Mouse (Mus musculus): ENCODE measurements around the gene Zfp219. TPM values are rescaled to one million over a fixed set of nuclear protein-coding genes. Genes with fewer than 3 reads are reported as not detected.

Zfp219 gene
- polyA plus RNA-seq, 1 experiment from 2014 or later = 9.0 TPM

GRCm38 (mm10) chr14:51983251-51983650 lies 37.3 kb downstream of the Zfp219 start:
- no peaks in the 10 kb centered on the region for H3K9me3 ChIP-seq (replicated peaks)
- ATAC-seq (ENCODE audit: insufficient read depth) = no peak
- H3K4me1 ChIP-seq (replicated peaks) = peaks cover 46% of the 10 kb centered on the region
- 0 out of 2 replicates have a peak, but pooled peaks cover 4% of the 10 kb centered on the region for H3K36me3 ChIP-seq (replicated peaks)
- 52% methylated on average over 4 of the region's 4 CpGs for WGBS (ENCODE audit: insufficient replicate concordance)
- H3K27me3 ChIP-seq = peaks cover 17% of the 10 kb centered on the region; the same call in 1 of the 2 replicates
- no peak overlapping the region for H3K4me3 ChIP-seq (replicated peaks)
- 0 out of 2 replicates have a peak overlapping the region, but pooled peaks have one; percentile 99 for H3K4me2 ChIP-seq
- no peak overlapping the region for H3K9ac ChIP-seq
- H3K27ac ChIP-seq (replicated peaks) = no peak overlapping the region

- Histone ChIP-seq H3K9ac (no peak overlapping the region), H3K9me3 (replicated peaks) (no peaks in the 10 kb centered on the region), H3K27me3 (peaks cover 17% of the 10 kb centered on the region; the same call in 1 of the 2 replicates), H3K4me1 (replicated peaks) (peaks cover 9% of the 10 kb centered on the region), H3K4me2 (no peak overlapping the region), H3K27ac (replicated peaks) (no peak overlapping the region), H3K36me3 (replicated peaks) (no peaks in the 10 kb centered on the region), H3K4me3 (replicated peaks) (no peak overlapping the region)
- no peak for ATAC-seq (ENCODE audit: insufficient read depth)
- 60% methylated on average over 3 of the region's 3 CpGs for WGBS (ENCODE audit: insufficient replicate concordance)
These were observed 41.3 kb downstream of the Zfp219 start for GRCm38 (mm10) chr14:51979252-51979651.

- Histone ChIP-seq H3K9me3 (replicated peaks) (no peaks in the 10 kb centered on the region), H3K4me3 (replicated peaks) (no peak overlapping the region), H3K27ac (replicated peaks) (no peak overlapping the region), H3K4me2 (no peak overlapping the region), H3K9ac (no peak overlapping the region), H3K4me1 (replicated peaks) (no peaks in the 10 kb centered on the region), H3K27me3 (no peaks in the 10 kb centered on the region), H3K36me3 (replicated peaks) (no peaks in the 10 kb centered on the region)
- no peak for ATAC-seq (ENCODE audit: insufficient read depth)
- 58% methylated on average over 3 of the region's 3 CpGs for WGBS (ENCODE audit: insufficient replicate concordance)
These were observed 53.1 kb downstream of the Zfp219 start for GRCm38 (mm10) chr14:51967400-51967799.

GRCm38 (mm10) chr14:51960316-51960715 lies 60.2 kb downstream of the Zfp219 start:
- ATAC-seq (ENCODE audit: insufficient read depth) = no peak
- Histone ChIP-seq H3K9me3 (replicated peaks) (no peaks in the 10 kb centered on the region), H3K27ac (replicated peaks) (no peak overlapping the region), H3K27me3 (no peaks in the 10 kb centered on the region), H3K36me3 (replicated peaks) (no peaks in the 10 kb centered on the region), H3K4me1 (replicated peaks) (no peaks in the 10 kb centered on the region), H3K9ac (no peak overlapping the region), H3K4me3 (replicated peaks) (no peak overlapping the region), H3K4me2 (no peak overlapping the region)
- 69% methylated on average over 2 of the region's 2 CpGs for whole genome bisulfite sequencing (ENCODE audit: insufficient replicate concordance)

Other genes with a start within 250 kb of the Zfp219 start
- gene Ang4, start 247.1 kb downstream of the Zfp219 start, polyA plus RNA-seq (2015; fragmentation: Nextera tagmentation; extraction: Ambion mirVana) = not detected in 2 replicates
- not detected in 2 replicates for gene AY358078, start 220.7 kb downstream of the Zfp219 start, polyA plus RNA-seq (2015; fragmentation: Nextera tagmentation; extraction: Ambion mirVana)
- 6.1 and 12.4 TPM in 2 replicates for gene Ear6, start 167.0 kb downstream of the Zfp219 start, polyA plus RNA-seq (2015; fragmentation: Nextera tagmentation; extraction: Ambion mirVana)
- gene Mettl17, start 135.9 kb downstream of the Zfp219 start, polyA plus RNA-seq (2015; fragmentation: Nextera tagmentation; extraction: Ambion mirVana) = 12.3 and 13.6 TPM in 2 replicates
- gene Slc39a2, start 127.8 kb downstream of the Zfp219 start, polyA plus RNA-seq (2015; fragmentation: Nextera tagmentation; extraction: Ambion mirVana) = 0.08 and 0.09 TPM in 2 replicates
- 39.7 and 47.6 TPM in 2 replicates for gene Ndrg2, start 106.6 kb downstream of the Zfp219 start, polyA plus RNA-seq (2015; fragmentation: Nextera tagmentation; extraction: Ambion mirVana)
- not detected in 2 replicates for gene Tppp2, start 102.3 kb downstream of the Zfp219 start, polyA plus RNA-seq (2015; fragmentation: Nextera tagmentation; extraction: Ambion mirVana)
- not detected in 2 replicates for gene Rnase13, start 98.0 kb downstream of the Zfp219 start, polyA plus RNA-seq (2015; fragmentation: Nextera tagmentation; extraction: Ambion mirVana)
- 14.0 and 16.3 TPM in 2 replicates for gene Arhgef40, start 36.0 kb downstream of the Zfp219 start, polyA plus RNA-seq (2015; fragmentation: Nextera tagmentation; extraction: Ambion mirVana)
- 0.14 and 0.23 TPM in 2 replicates for gene Tmem253, start 5.1 kb downstream of the Zfp219 start, polyA plus RNA-seq (2015; fragmentation: Nextera tagmentation; extraction: Ambion mirVana)
- gene Olfr221, start 21.7 kb upstream of the Zfp219 start, polyA plus RNA-seq (2015; fragmentation: Nextera tagmentation; extraction: Ambion mirVana) = not detected in 2 replicates
- 215 and 238 TPM in 2 replicates for gene Hnrnpc, start 83.3 kb upstream of the Zfp219 start, polyA plus RNA-seq (2015; fragmentation: Nextera tagmentation; extraction: Ambion mirVana)
- gene Rpgrip1, start 90.0 kb upstream of the Zfp219 start, polyA plus RNA-seq (2015; fragmentation: Nextera tagmentation; extraction: Ambion mirVana) = 37.6 and 39.5 TPM in 2 replicates
- 28.8 and 30.5 TPM in 2 replicates for gene Supt16, start 176.7 kb upstream of the Zfp219 start, polyA plus RNA-seq (2015; fragmentation: Nextera tagmentation; extraction: Ambion mirVana)
- 8.3 and 10.2 TPM in 2 replicates for gene Chd8, start 237.0 kb upstream of the Zfp219 start, polyA plus RNA-seq (2015; fragmentation: Nextera tagmentation; extraction: Ambion mirVana)